Mouse (Mus musculus) bone marrow, adult 2 months (tissue): ENCODE results near the gene Inhba.

Experiments used
- CTCF ChIP-seq: fragments of 200-500 bp; IDR thresholded peaks from 2 replicates; pipeline ENCODE4 v1.5.1; 2011; ENCODE audit warnings: low read length, control low read depth; ENCODE audit not compliant: control insufficient read depth, insufficient read depth
- POLR2A ChIP-seq: fragments of 200-500 bp; IDR thresholded peaks from 2 replicates; pipeline ENCODE4 v1.6.1; 2011; ENCODE audit warnings: low read depth, mild to moderate bottlenecking, control low read depth, low read length, borderline replicate concordance; ENCODE audit not compliant: control insufficient read depth

GRCm38 (mm10) chr13:16020659-16021058 lies 9.0 kb downstream of the Inhba start:
- TF ChIP-seq POLR2A: no peak
- peak; percentile 34; the same call in 1 of the 2 replicates for TF ChIP-seq CTCF
